Mouse (Mus musculus) liver, embryonic 11.5 days (tissue): Measurements from ENCODE around the gene Foxp1. TPM values are rescaled to one million over a fixed set of nuclear protein-coding genes. Genes with fewer than 3 reads are reported as not detected.

Source experiments
- ATAC-seq: fragments of 200-750 bp; cut with Nextera tagmentation; replicated peaks from 2 replicates; pipeline ENCODE4 v1.8.0; 2017; ENCODE audit warnings: moderate number of reproducible peaks, mild to moderate bottlenecking, moderate TSS enrichment, moderate library complexity; ENCODE audit not compliant: low FRiP score
- DNase-seq: peaks from one replicate; pipeline ENCODE4 v3.0.0-alpha.2; 2017; ENCODE audit warnings: low spot score
- H3K27ac ChIP-seq: fragments of 300-500 bp; sonication (generic); 2 replicates; pipeline ENCODE4 v1.5.1; 2014; ENCODE audit warnings: mild to moderate bottlenecking, low read depth, low read length, control low read depth
- H3K27me3 ChIP-seq: fragments of 300-500 bp; sonication (generic); replicated peaks from 2 replicates; pipeline ENCODE4 v1.6.1; 2014; ENCODE audit warnings: low read length, mixed read lengths; ENCODE audit not compliant: control insufficient read depth, insufficient read depth
- H3K36me3 ChIP-seq: fragments of 300-500 bp; sonication (generic); 2 replicates; pipeline ENCODE4 v1.6.1; 2014; ENCODE audit warnings: mild to moderate bottlenecking, low read length, moderate library complexity, mixed read lengths; ENCODE audit not compliant: control insufficient read depth, insufficient read depth
- H3K4me1 ChIP-seq: fragments of 300-500 bp; sonication (generic); replicated peaks from 2 replicates; pipeline ENCODE4 v1.6.1; 2014; ENCODE audit warnings: low read length, mixed read lengths; ENCODE audit not compliant: control insufficient read depth, insufficient read depth
- H3K4me2 ChIP-seq: fragments of 300-500 bp; sonication (generic); 2 replicates; pipeline ENCODE4 v1.6.1; 2014; ENCODE audit warnings: mild to moderate bottlenecking, control low read depth, moderate library complexity
- H3K4me3 ChIP-seq: fragments of 300-500 bp; sonication (generic); 2 replicates; pipeline ENCODE4 v1.5.1; 2014; ENCODE audit warnings: low read depth, low read length, control low read depth
- H3K9ac ChIP-seq: fragments of 300-500 bp; sonication (generic); 2 replicates; pipeline ENCODE4 v1.6.1; 2014; ENCODE audit warnings: low read depth, low read length, control low read depth
- H3K9me3 ChIP-seq: fragments of 300-500 bp; sonication (generic); 2 replicates; pipeline ENCODE4 v1.6.1; 2016; ENCODE audit warnings: low read length, inconsistent platforms, mixed read lengths; ENCODE audit not compliant: control insufficient read depth
- WGBS: fragments of 180-500 bp; shearing (Covaris S2); extraction: QIAGEN DNeasy Blood & Tissue Kit; methylation state at CpG from one replicate; pipeline ENCODE4 v1.1.7; 2014; 5-methylcytosine and 5-hydroxymethylcytosine counted together
- polyA plus RNA-seq: library from polyadenylated mRNA; unstranded; fragments of >200 nt; fragmentation: Nextera tagmentation; extraction: Ambion mirVana; gene quantifications from 2 replicates; pipeline ENCODE4 v1.2.1, GENCODE M21; 2014

Foxp1 gene
- polyA plus RNA-seq, 1 experiment from 2014 or later: 62.1 TPM

GRCm38 (mm10) chr6:99496114-99496513 lies 26.4 kb downstream of the Foxp1 start:
- 58% methylated on average over 5 of the region's 5 CpGs for WGBS
- Histone ChIP-seq H3K4me2 (no peak overlapping the region), H3K9ac (no peak overlapping the region), H3K27me3 (no peaks in the 10 kb centered on the region), H3K4me1 (peaks cover 24% of the 10 kb centered on the region), H3K9me3 (no peaks in the 10 kb centered on the region), H3K36me3 (no peaks in the 10 kb centered on the region), H3K4me3 (no peak overlapping the region), H3K27ac (no peak overlapping the region)
- ATAC-seq: no peak
- DNase-seq: no peak

DNA sequence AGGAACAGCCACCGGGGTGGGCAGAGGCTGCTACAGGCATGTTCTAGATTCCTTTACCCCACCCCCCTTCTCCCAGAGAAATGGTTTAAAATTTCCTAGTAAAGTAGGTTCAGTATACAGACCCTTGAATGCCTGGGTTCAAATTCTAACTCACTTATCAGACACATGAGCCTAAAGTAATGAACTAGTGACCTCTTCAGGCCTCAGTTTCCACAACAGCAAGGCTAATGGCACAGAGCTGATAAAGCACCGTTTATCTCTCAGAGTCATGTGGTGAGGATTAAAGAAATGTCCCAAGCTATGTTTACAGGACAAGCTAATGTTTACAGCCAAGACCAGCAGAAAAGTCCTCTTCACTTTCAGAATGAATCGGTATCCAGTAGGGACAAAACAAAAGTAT lies 29.6 kb downstream of the Foxp1 start:
- no peak overlapping the region for H3K9ac ChIP-seq
- WGBS: 20% methylated on average over 3 of the region's 3 CpGs

GRCm38 (mm10) chr6:99491979-99492544 lies 30.5 kb downstream of the Foxp1 start:
- Histone ChIP-seq H3K4me2 (no peak overlapping the region), H3K4me1 (peaks cover 30% of the 10 kb centered on the region), H3K27me3 (no peaks in the 10 kb centered on the region), H3K27ac (no peak overlapping the region), H3K9ac (no peak overlapping the region), H3K9me3 (no peaks in the 10 kb centered on the region), H3K36me3 (no peaks in the 10 kb centered on the region; the same call in 1 of the 2 replicates), H3K4me3 (no peak overlapping the region)
- ATAC-seq (no peak), DNase-seq (no peak)
- 63% methylated on average over 6 of the region's 6 CpGs for WGBS

More for the DNA sequence above, 29.6 kb downstream of the Foxp1 start:
- Histone ChIP-seq H3K4me2 (no peak overlapping the region), H3K4me3 (no peak overlapping the region), H3K27me3 (no peaks in the 10 kb centered on the region), H3K9me3 (no peaks in the 10 kb centered on the region), H3K36me3 (no peaks in the 10 kb centered on the region; the same call in 1 of the 2 replicates), H3K4me1 (peaks cover 30% of the 10 kb centered on the region), H3K27ac (no peak overlapping the region)
- peak; percentile 66 for ATAC-seq
- DNase-seq: no peak

- H3K36me3 ChIP-seq: no peaks in the 10 kb centered on the region; the same call in 1 of the 2 replicates
- H3K9ac ChIP-seq: no peak overlapping the region
- no peak overlapping the region for H3K4me3 ChIP-seq
- peaks cover 26% of the 10 kb centered on the region for H3K4me1 ChIP-seq
- DNase-seq (no peak), ATAC-seq (no peak)
- H3K27me3 ChIP-seq: no peaks in the 10 kb centered on the region
- no peak overlapping the region for H3K27ac ChIP-seq
- no peaks in the 10 kb centered on the region for H3K9me3 ChIP-seq
- 84% methylated on average over 3 of the region's 3 CpGs for WGBS
- no peak overlapping the region for H3K4me2 ChIP-seq
Measured at GRCm38 (mm10) chr6:99491146-99491545, 31.4 kb downstream of the Foxp1 start.

DNA sequence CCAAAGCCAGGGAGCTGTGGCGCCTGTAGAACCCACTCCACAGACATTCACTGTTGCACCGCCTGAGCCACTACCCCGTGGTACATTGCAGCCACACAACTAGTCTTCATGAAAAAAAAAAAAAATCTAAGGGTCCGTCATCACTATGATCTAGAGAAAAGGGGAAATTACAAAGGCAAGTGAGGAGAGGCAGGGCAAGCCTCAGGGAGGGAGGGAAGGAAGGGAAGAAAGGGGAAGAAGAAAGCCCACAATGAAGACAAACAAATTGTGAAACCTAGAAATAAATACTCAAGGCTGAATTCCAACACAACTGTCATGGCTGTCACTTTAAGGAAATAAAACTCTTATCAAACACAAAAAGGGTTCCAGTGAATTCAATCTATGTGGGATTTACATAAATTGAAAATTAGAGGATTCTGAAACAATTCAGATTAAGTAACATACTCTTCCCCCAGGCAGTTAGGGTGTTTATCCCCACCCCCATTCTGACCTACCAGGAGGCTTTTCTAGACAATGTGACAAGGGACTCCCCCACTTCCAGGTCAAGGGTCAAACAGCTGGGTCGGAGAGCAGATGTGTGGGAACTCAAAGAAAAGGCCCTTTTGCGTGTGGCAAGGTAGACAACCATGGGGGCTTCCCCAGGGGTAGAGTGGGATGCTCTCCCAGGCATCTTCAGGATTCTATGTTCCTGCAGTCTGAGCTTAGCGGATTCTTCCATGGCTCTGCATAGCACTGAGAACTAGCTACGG lies 32.4 kb downstream of the Foxp1 start:
- peaks cover 30% of the 10 kb centered on the region for H3K4me1 ChIP-seq
- no peaks in the 10 kb centered on the region for H3K9me3 ChIP-seq
- no peak overlapping the region for H3K4me3 ChIP-seq
- no peak for ATAC-seq
- H3K4me2 ChIP-seq: no peak overlapping the region
- H3K27me3 ChIP-seq: no peaks in the 10 kb centered on the region
- H3K36me3 ChIP-seq: no peaks in the 10 kb centered on the region; the same call in 1 of the 2 replicates
- DNase-seq: no peak
- WGBS: 63% methylated on average over 8 of the region's 8 CpGs
- H3K27ac ChIP-seq: no peak overlapping the region
- no peak overlapping the region for H3K9ac ChIP-seq

DNA sequence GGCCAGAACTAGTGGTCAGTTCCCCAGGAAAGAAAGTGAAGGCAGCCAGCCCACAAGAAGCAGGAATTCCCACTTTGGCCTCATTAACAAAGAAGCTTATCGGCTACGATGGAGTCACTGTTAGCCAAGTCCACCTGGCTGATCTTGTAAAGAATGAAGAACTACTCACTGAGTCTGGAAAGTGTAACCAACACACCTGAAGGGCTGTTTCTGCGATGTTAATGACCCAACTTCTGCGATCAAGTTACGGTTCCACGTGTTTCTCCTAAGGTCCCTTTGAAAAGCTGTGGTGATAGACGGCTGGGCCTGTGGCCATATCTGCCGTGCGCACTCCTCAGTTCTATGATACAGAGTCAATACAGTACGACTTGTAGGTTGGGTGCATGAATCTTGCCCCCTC lies 33.1 kb downstream of the Foxp1 start:
- Histone ChIP-seq H3K9ac (no peak overlapping the region), H3K4me2 (no peak overlapping the region), H3K9me3 (no peaks in the 10 kb centered on the region), H3K27ac (no peak overlapping the region), H3K4me3 (no peak overlapping the region), H3K36me3 (no peaks in the 10 kb centered on the region; the same call in 1 of the 2 replicates), H3K4me1 (peaks cover 34% of the 10 kb centered on the region), H3K27me3 (no peaks in the 10 kb centered on the region)
- DNase-seq (no peak), ATAC-seq (no peak)
- WGBS: 75% methylated on average over 10 of the region's 10 CpGs

DNA sequence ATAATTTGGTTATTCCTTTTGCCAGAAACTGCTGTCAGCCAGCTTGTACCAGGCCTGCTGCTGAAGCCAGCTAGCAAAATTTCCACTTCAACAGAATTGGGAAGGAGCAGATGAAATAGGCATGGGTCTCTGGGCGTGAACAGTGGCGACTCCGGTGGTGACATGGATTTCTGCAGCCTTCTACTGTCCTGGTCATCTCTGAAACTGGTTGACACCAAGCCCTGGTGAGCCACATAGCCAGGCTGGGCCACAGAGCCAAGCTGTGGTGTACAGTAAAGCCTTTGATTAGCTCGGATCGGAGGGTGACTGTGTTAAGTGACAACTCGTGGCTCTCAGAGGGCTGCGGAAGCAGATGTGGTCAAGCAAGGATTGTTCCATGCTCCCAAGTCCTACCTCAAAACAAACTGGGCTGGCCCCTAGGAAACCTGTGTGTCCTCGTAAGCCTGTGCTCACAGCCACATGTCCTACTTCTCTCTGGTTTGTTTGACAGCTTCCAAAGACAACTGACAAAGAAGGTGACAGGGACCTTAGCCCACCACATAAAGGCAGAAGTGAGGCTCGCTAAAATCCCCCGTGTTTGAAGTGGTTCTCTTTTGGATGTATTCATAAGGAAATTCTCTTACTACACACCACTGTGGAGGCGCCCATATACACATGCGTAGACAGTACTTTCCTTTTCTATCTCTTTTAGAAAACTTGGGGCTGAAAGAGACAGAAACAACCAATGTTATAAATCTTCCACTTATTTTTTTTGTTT lies 36.5 kb downstream of the Foxp1 start:
- Histone ChIP-seq H3K36me3 (no peaks in the 10 kb centered on the region; the same call in 1 of the 2 replicates), H3K9me3 (no peaks in the 10 kb centered on the region), H3K27me3 (no peaks in the 10 kb centered on the region), H3K4me2 (no peak overlapping the region), H3K9ac (no peak overlapping the region), H3K4me1 (peaks cover 23% of the 10 kb centered on the region), H3K4me3 (no peak overlapping the region), H3K27ac (no peak overlapping the region)
- WGBS: 66% methylated on average over 12 of the region's 12 CpGs
- ATAC-seq (no peak), DNase-seq (no peak)

DNA sequence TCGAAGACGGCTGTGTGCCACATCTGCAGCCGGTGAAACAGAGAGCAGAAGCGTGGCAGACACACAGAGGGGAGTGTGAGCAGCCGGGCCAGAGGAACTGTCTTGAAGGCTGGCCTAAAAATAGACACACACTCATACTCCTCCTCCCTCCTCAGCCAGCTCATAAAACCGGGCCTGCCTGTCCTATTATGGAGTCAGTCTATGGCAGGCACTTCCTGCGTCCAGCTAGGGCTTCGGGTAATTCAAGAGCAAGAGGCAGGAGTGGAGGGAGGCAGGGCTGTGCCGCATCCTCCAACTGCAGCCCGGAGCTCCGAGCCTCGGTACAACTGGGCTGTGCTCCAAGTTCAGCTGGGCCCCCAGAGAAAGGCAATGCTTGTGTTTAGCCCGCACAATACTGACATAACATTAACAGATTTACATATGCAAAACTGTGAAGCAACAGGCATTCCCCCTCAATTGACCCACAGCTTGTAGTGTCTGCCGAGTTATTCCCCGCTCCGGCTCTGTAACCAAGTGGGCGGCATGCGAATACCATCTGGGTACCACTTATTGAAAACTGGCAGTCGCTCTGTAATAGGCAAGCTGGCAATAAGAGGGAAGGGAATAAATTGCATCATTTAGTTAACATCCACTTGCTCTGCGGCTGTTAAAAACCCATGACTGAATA lies 37.2 kb downstream of the Foxp1 start:
- Histone ChIP-seq H3K4me1 (peaks cover 18% of the 10 kb centered on the region), H3K9ac (peak overlapping the region; percentile 44; the same call in 1 of the 2 replicates), H3K36me3 (no peaks in the 10 kb centered on the region; the same call in 1 of the 2 replicates), H3K27ac (peak overlapping the region; percentile 64), H3K27me3 (no peaks in the 10 kb centered on the region), H3K4me3 (no peak overlapping the region), H3K9me3 (no peaks in the 10 kb centered on the region), H3K4me2 (peak overlapping the region; percentile 45)
- WGBS: 40% methylated on average over 20 of the region's 20 CpGs
- peak; percentile 41 for DNase-seq
- ATAC-seq: peak; percentile 71
